9 mouse cellular contexts compared by ENCODE assay signal in the genomic region with DNA sequence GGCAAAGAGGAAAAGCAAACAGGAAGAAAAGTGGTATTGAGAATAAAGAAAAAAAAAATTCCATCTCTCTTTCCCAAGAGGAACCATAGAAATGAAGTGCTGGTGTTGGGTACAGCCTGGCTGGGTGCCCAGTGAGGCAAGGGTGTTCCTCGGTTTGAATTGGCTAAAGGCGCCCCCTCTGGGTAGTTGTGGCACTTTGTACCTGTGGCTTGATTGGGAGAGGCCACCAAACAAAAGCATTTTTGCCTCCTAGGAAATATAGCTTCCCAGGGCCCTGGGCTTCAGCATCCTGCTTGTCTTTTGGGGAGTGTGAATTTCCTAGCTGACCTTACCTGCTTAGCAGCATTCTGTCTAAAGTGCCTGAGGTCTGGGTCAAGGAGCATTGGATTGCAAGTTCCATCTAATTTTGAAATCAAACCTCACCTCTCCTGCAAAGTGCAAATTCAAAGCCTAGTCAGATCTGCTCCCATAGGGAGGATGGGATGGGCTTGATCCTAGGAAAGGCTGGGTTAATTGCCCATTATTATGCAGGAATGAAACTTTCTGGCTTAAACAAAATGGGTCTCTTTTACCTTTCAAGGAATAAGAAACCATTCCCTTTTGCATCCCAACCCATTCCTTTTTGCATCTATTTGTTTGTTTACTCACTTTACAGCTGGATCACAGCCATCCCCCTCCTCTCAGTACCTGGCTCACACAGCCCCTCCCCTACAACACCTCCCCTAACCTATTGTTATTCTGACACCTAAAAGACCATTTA.
DNase-seq lines count a peak whose midpoint lies in the region; ATAC-seq lines count a peak whose summit lies in the region.
"Had no signal": no experiment of that assay in that cellular context is flagged by ENCODE, and none has a peak within 500 bp of the region (broad histone marks: within the 10 kb centered on the region; RNA-seq: fewer than 3 reads in every experiment).

No protein-coding gene starts in this region.

- WGBS in limb, embryonic 11.5 days = 12% methylated on average over 2 of the region's 2 CpGs
- 17% methylated on average over 2 of the region's 2 CpGs for WGBS in limb, embryonic 10.5 days
- 26% methylated on average over 2 of the region's 2 CpGs for WGBS in forebrain, embryonic 10.5 days

- no peaks in the 10 kb centered on the region for H3K27me3 ChIP-seq in limb, embryonic 11.5 days (ENCODE audit: control insufficient read depth, insufficient read depth, low read length)
- H3K27me3 ChIP-seq in limb, embryonic 10.5 days (ENCODE audit: low read depth, poor library complexity, severe bottlenecking) = no peaks in the 10 kb centered on the region
- no peaks in the 10 kb centered on the region for H3K27me3 ChIP-seq in forebrain, embryonic 10.5 days (ENCODE audit: poor library complexity, severe bottlenecking)
- H3K27me3 ChIP-seq: hindbrain, embryonic 15.5 days had no signal

- intact Hi-C loops in heart, postnatal 10 days (cut with DNase I) = no loop called here

- no peak overlapping the region for H3K4me3 ChIP-seq in limb, embryonic 11.5 days (ENCODE audit: low read depth, low read length)
- no peak overlapping the region for H3K4me3 ChIP-seq in limb, embryonic 10.5 days
- H3K4me3 ChIP-seq in forebrain, embryonic 10.5 days = no peak overlapping the region
- H3K4me3 ChIP-seq: hindbrain, embryonic 15.5 days had no signal

- peaks cover 4% of the 10 kb centered on the region; the same call in 1 of the 2 replicates for H3K4me1 ChIP-seq in limb, embryonic 11.5 days (ENCODE audit: control insufficient read depth, insufficient read depth, low read length)
- peaks cover 13% of the 10 kb centered on the region for H3K4me1 ChIP-seq in limb, embryonic 10.5 days
- no peaks in the 10 kb centered on the region for H3K4me1 ChIP-seq in forebrain, embryonic 10.5 days
- H3K4me1 ChIP-seq: hindbrain, embryonic 15.5 days had no signal

- no peaks in the 10 kb centered on the region for H3K36me3 ChIP-seq in limb, embryonic 11.5 days (ENCODE audit: control insufficient read depth, insufficient read depth, low read length)
- no peaks in the 10 kb centered on the region for H3K36me3 ChIP-seq in limb, embryonic 10.5 days
- H3K36me3 ChIP-seq in forebrain, embryonic 10.5 days (replicated peaks) = no peaks in the 10 kb centered on the region
- H3K36me3 ChIP-seq: hindbrain, embryonic 15.5 days had no signal

- H3K9ac ChIP-seq in limb, embryonic 11.5 days (ENCODE audit: low read length) = no peak overlapping the region
- H3K9ac ChIP-seq: hindbrain, embryonic 15.5 days had no signal

- no peak overlapping the region for H3K27ac ChIP-seq in limb, embryonic 11.5 days (replicated peaks; ENCODE audit: low read depth, low read length)
- H3K27ac ChIP-seq in limb, embryonic 10.5 days = no peak overlapping the region
- H3K27ac ChIP-seq in forebrain, embryonic 10.5 days = no peak overlapping the region
- H3K27ac ChIP-seq: hindbrain, embryonic 15.5 days had no signal

- peak; percentile 52 to 61 for DNase-seq in cerebellum, postnatal 14 days
- DNase-seq in limb, embryonic 11.5 days (ENCODE audit: low spot score) = peak; percentile 45
- DNase-seq in limb, embryonic 10.5 days (ENCODE audit: low spot score) = no peak
- DNase-seq in heart, postnatal 10 days = peak; percentile 45 to 61
- DNase-seq in lung, postnatal 14 days = peak; percentile 55
- no peak for DNase-seq in spleen, adult 12 weeks (ENCODE audit: low spot score)
- no peak for DNase-seq in forebrain, embryonic 10.5 days (ENCODE audit: extremely low spot score, low spot score)

- H3K9me3 ChIP-seq in limb, embryonic 11.5 days (ENCODE audit: control insufficient read depth, low read length) = no peaks in the 10 kb centered on the region
- no peaks in the 10 kb centered on the region for H3K9me3 ChIP-seq in limb, embryonic 10.5 days (replicated peaks)
- no peaks in the 10 kb centered on the region for H3K9me3 ChIP-seq in forebrain, embryonic 10.5 days
- H3K9me3 ChIP-seq: hindbrain, embryonic 15.5 days had no signal

- H3K4me2 ChIP-seq in limb, embryonic 11.5 days (ENCODE audit: low read depth, severe bottlenecking) = no peak overlapping the region
- H3K4me2 ChIP-seq: hindbrain, embryonic 15.5 days had no signal

- no peak for ATAC-seq in cerebellum, adult (ENCODE audit: insufficient number of reproducible peaks, low FRiP score, low TSS enrichment)
- no peak for ATAC-seq in limb, embryonic 11.5 days (ENCODE audit: insufficient number of reproducible peaks, low FRiP score, low TSS enrichment, low read depth)

Comparison
In these comparisons a context has a peak if more than half of its experiments do, and no peak if none do; other contexts are left out.
1. DNase-seq: peak in cerebellum, postnatal 14 days (2 of 2), limb, embryonic 11.5 days (single experiment), heart, postnatal 10 days (2 of 2) and lung, postnatal 14 days (single experiment); none in limb, embryonic 10.5 days (single experiment), spleen, adult 12 weeks (single experiment) and forebrain, embryonic 10.5 days (single experiment).